Mouse (Mus musculus): ENCODE measurements at regions not wholly inside any gene's neighbourhood (a gene's known extent, or its start where the extent isn't known, plus 50 kb on each side); places are given as distances from the start of the nearest gene placed in this dataset.

GRCm38 (mm10) chr2:19049877-19050731, 52.0 kb downstream of the 4930426L09Rik start:
- DNase-seq, result peak; percentile 29 to 40

- DNase-seq, result no peak
Observed at GRCm38 (mm10) chr2:19055500-19055899, 57.4 kb downstream of the 4930426L09Rik start.

- DNase-seq, result peak; percentile 11 to 32
Observed at GRCm38 (mm10) chr2:19057859-19058258, 59.7 kb downstream of the 4930426L09Rik start.

GRCm38 (mm10) chr2:19058765-19059164, 60.6 kb downstream of the 4930426L09Rik start:
- DNase-seq, result no peak

- DNase-seq, result peak; percentile 17 to 42
Observed at GRCm38 (mm10) chr2:19059246-19059645, 61.1 kb downstream of the 4930426L09Rik start.

- no peak for DNase-seq
Observed at GRCm38 (mm10) chr2:19060218-19060915, 62.2 kb downstream of the 4930426L09Rik start.

GRCm38 (mm10) chr2:19064560-19065362, 66.6 kb downstream of the 4930426L09Rik start:
- no peak for DNase-seq

- DNase-seq, result no peak
Observed at GRCm38 (mm10) chr2:19065511-19065910, 67.4 kb downstream of the 4930426L09Rik start.

- DNase-seq, result no peak
Observed at GRCm38 (mm10) chr2:19068161-19068560, 70.0 kb downstream of the 4930426L09Rik start.

- DNase-seq, result no peak
Observed at GRCm38 (mm10) chr2:19083816-19084215, 85.7 kb downstream of the 4930426L09Rik start.

- DNase-seq, result no peak
Observed at GRCm38 (mm10) chr2:19085105-19085504, 87.0 kb downstream of the 4930426L09Rik start.

- DNase-seq, result no peak
Observed at GRCm38 (mm10) chr2:19086167-19086566, 88.0 kb downstream of the 4930426L09Rik start.

- no peak for DNase-seq
Observed at GRCm38 (mm10) chr2:19086621-19087020, 88.5 kb downstream of the 4930426L09Rik start.

- DNase-seq, result no peak
Observed at GRCm38 (mm10) chr2:19099384-19099783, 99.7 kb upstream of the Armc3 start.

GRCm38 (mm10) chr2:19108753-19109152, 90.3 kb upstream of the Armc3 start:
- no peak for DNase-seq

GRCm38 (mm10) chr2:19119871-19120270, 79.2 kb upstream of the Armc3 start:
- no peak for DNase-seq

GRCm38 (mm10) chr2:19132864-19133263, 66.2 kb upstream of the Armc3 start:
- no peak for DNase-seq

GRCm38 (mm10) chr2:19142586-19142985, 56.5 kb upstream of the Armc3 start:
- DNase-seq, result no peak

- peak; percentile 14 to 31 for DNase-seq
Observed at GRCm38 (mm10) chr2:19145412-19145811, 53.7 kb upstream of the Armc3 start.

- no peak for DNase-seq
Observed at GRCm38 (mm10) chr2:19145881-19146280, 53.2 kb upstream of the Armc3 start.

- DNase-seq, result no peak
Observed at GRCm38 (mm10) chr2:19146289-19146688, 52.8 kb upstream of the Armc3 start.

GRCm38 (mm10) chr2:19148812-19149211, 50.3 kb upstream of the Armc3 start:
- no peak for DNase-seq

All from thymus, postnatal 36 days (tissue).